In the genomic region with DNA sequence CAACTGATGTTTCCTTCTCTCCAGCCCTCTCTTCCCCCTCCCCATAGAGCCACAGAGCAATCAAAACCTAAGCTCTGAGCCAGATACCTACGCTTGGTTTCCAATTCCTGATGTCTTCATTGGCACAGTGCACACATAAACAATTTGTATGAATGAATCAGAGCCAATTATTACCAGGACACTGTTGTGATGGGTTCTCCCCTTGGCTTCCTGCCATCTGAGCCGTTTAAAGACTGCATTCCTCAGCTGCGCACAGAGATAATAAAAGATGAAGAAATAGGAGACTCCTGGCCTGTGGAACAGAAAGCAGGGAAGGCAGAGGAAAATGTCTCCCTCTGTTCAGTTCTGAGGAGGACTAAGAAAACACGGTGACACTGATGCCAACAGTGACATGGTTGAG, we compare ENCODE assay signal across 13 mouse cellular contexts. TPM values are rescaled to one million over a fixed set of nuclear protein-coding genes. Genes with fewer than 3 reads are reported as not detected.
DNase-seq lines count a peak whose midpoint lies in the region.
"Had no signal": no experiment of that assay in that cellular context is flagged by ENCODE, and none has a peak within 500 bp of the region (broad histone marks: within the 10 kb centered on the region; RNA-seq: fewer than 3 reads in every experiment).

No protein-coding gene starts in this region.

- peak; percentile 61 for DNase-seq in heart, embryonic 10.5 days (ENCODE audit: low spot score)
- no peak for DNase-seq in heart, adult 8-10 months (ENCODE audit: low spot score)
- peak; percentile 16 for DNase-seq in ovary, adult 18-20 months (ENCODE audit: low spot score)
- no peak for DNase-seq in ovary, postnatal 36 days (ENCODE audit: low spot score)
- DNase-seq in gonadal fat pad, adult 2 months (ENCODE audit: low read depth): peak; percentile 22
- peak; percentile 55 for DNase-seq in lung, postnatal 10 days
- no peak for DNase-seq in embryo, embryonic 11 days
- DNase-seq: thymus, postnatal 25 days had no signal

- H3K9me3 ChIP-seq in heart, embryonic 10.5 days: no peaks in the 10 kb centered on the region
- H3K9me3 ChIP-seq: embryonic facial prominence, embryonic 15.5 days had no signal

- whole genome bisulfite sequencing in heart, embryonic 10.5 days: 65% methylated on average over 4 of the region's 4 CpGs

- H3K4me1 ChIP-seq in heart, embryonic 10.5 days: no peaks in the 10 kb centered on the region
- H3K4me1 ChIP-seq: embryonic facial prominence, embryonic 15.5 days; limb, embryonic 12.5 days had no signal

- no peaks in the 10 kb centered on the region for H3K36me3 ChIP-seq in heart, embryonic 10.5 days
- H3K36me3 ChIP-seq: embryonic facial prominence, embryonic 15.5 days; limb, embryonic 12.5 days had no signal

- no peak overlapping the region for H3K27ac ChIP-seq in heart, embryonic 10.5 days
- H3K27ac ChIP-seq: embryonic facial prominence, embryonic 15.5 days; limb, embryonic 12.5 days had no signal

- no peak overlapping the region for H3K4me3 ChIP-seq in heart, embryonic 10.5 days
- H3K4me3 ChIP-seq: embryonic facial prominence, embryonic 15.5 days; limb, embryonic 12.5 days had no signal

- H3K27me3 ChIP-seq in heart, embryonic 10.5 days (ENCODE audit: insufficient read depth, poor library complexity, severe bottlenecking): no peaks in the 10 kb centered on the region
- H3K27me3 ChIP-seq: embryonic facial prominence, embryonic 15.5 days; limb, embryonic 12.5 days had no signal

RNA-seq across cellular contexts. Expression of a gene that starts 25.6 kb away (rescaled TPM):
- polyA plus RNA-seq in heart, embryonic 10.5 days (2016; fragmentation: Nextera tagmentation; extraction: Ambion mirVana): not detected in 2 replicates
- not detected for total RNA-seq in heart, adult 8-10 months (2022)
- polyA plus RNA-seq in gonadal fat pad, adult 2 months (2012; rRNA removed): not detected in 2 replicates
- total RNA-seq: ES-E14 had no signal
- polyA plus RNA-seq: embryonic facial prominence, embryonic 15.5 days; intestine, embryonic 14.5 days; limb, embryonic 12.5 days; midbrain, embryonic 16.5 days had no signal

Comparison
In these comparisons a context has a peak if more than half of its experiments do, and no peak if none do; other contexts are left out.
1. DNase-seq: peak in heart, embryonic 10.5 days (single experiment), ovary, adult 18-20 months (single experiment), gonadal fat pad, adult 2 months (single experiment) and lung, postnatal 10 days (single experiment); none in heart, adult 8-10 months (single experiment), ovary, postnatal 36 days (single experiment) and embryo, embryonic 11 days (single experiment).